Mouse (Mus musculus) lung, postnatal 0 days (tissue): ENCODE measurements around the gene Plekhm3.

Experiments used
- CTCF ChIP-seq: IDR thresholded peaks from 2 replicates; pipeline ENCODE4 v1.5.1; 2016; ENCODE audit warnings: antibody characterized with exemption, mild to moderate bottlenecking
- EP300 ChIP-seq: IDR thresholded peaks from 2 replicates; pipeline ENCODE4 v1.6.1; 2016; ENCODE audit warnings: antibody characterized with exemption, mild to moderate bottlenecking, control low read depth

GRCm38 (mm10) chr1:64866140-64866539 lies 90.5 kb downstream of the Plekhm3 start:
- TF ChIP-seq CTCF (no peak), EP300 (no peak)
